ENCODE assay signal across 9 mouse cellular contexts in the genomic region with DNA sequence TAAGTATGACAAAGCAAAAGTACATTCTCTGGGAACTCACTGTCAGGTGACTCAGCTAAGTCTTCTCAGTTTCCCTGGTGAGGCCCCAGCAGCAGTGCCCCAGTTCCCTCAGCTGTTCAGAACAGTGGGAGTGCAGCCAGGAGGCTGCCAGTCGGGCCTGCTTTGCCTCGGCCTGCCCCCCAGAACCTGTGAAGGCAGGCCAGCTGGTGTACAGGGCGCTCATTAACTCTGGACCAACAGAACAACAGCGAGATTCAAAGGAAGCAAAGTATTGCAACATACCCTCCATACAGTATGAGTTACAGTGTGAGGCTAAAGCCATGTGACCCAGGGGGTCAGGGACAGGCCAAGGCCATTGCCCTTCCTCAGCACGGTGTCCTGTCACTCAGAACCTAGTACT. TPM values are rescaled to one million over a fixed set of nuclear protein-coding genes. Genes with fewer than 3 reads are reported as not detected.
DNase-seq lines count a peak whose midpoint lies in the region; ATAC-seq and TF ChIP-seq lines count a peak whose summit lies in the region.
"Had no signal": no experiment of that assay in that cellular context is flagged by ENCODE, and none has a peak within 500 bp of the region (broad histone marks: within the 10 kb centered on the region; RNA-seq: fewer than 3 reads in every experiment).

No protein-coding gene starts in this region.

- WGBS in kidney, embryonic 16.5 days: 83% methylated on average over 5 of the region's 5 CpGs
- 81% methylated on average over 5 of the region's 5 CpGs for WGBS in lung, embryonic 14.5 days

- H3K27me3 ChIP-seq in kidney, embryonic 16.5 days (ENCODE audit: insufficient read depth, low read length): no peaks in the 10 kb centered on the region
- no peaks in the 10 kb centered on the region for H3K27me3 ChIP-seq in lung, embryonic 14.5 days (ENCODE audit: insufficient read depth, low read length)
- H3K27me3 ChIP-seq: limb, embryonic 15.5 days had no signal

- peak; percentile 33 for DNase-seq in kidney, adult 11 months
- DNase-seq in adrenal gland, postnatal 14 days: peak; percentile 75
- peak; percentile 85 for DNase-seq in gastrocnemius, adult 2 months
- DNase-seq in kidney, postnatal 36 days: peak; percentile 35 to 36
- DNase-seq in lung, embryonic 14.5 days: no peak
- DNase-seq in telencephalon, adult 2 months (ENCODE audit: low read depth, low spot score): peak; percentile 39
- no peak for DNase-seq in thymus, postnatal 25 days

- TF ChIP-seq CTCF in gastrocnemius, adult 2 months (IDR thresholded peaks at IDR 0.05): no peak
- TF ChIP-seq CTCF in lung, embryonic 14.5 days (IDR thresholded peaks at IDR 0.05; ENCODE audit: low read depth): no peak

- no peaks in the 10 kb centered on the region for H3K9me3 ChIP-seq in kidney, embryonic 16.5 days (ENCODE audit: low read length)
- H3K9me3 ChIP-seq in lung, embryonic 14.5 days (ENCODE audit: low read depth, low read length): no peaks in the 10 kb centered on the region
- H3K9me3 ChIP-seq: limb, embryonic 15.5 days had no signal

- peaks cover 48% of the 10 kb centered on the region for H3K36me3 ChIP-seq in kidney, embryonic 16.5 days (ENCODE audit: insufficient read depth, low read length)
- H3K36me3 ChIP-seq in lung, embryonic 14.5 days (ENCODE audit: insufficient read depth): peaks cover 72% of the 10 kb centered on the region

- intact Hi-C loops in gastrocnemius, adult 2 months (cut with DNase I): no loop called here

- no peak overlapping the region for H3K9ac ChIP-seq in kidney, embryonic 16.5 days (replicated peaks; ENCODE audit: low read length)
- H3K9ac ChIP-seq in lung, embryonic 14.5 days: no peak overlapping the region
- H3K9ac ChIP-seq: limb, embryonic 15.5 days had no signal

- H3K4me3 ChIP-seq in kidney, embryonic 16.5 days (ENCODE audit: low read length): no peak overlapping the region
- H3K4me3 ChIP-seq in gastrocnemius, adult 2 months: no peak overlapping the region
- H3K4me3 ChIP-seq in lung, embryonic 14.5 days (ENCODE audit: low read depth, low read length): no peak overlapping the region
- H3K4me3 ChIP-seq: limb, embryonic 15.5 days had no signal

- H3K4me2 ChIP-seq in kidney, embryonic 16.5 days (replicated peaks; ENCODE audit: low read depth, low read length): no peak overlapping the region
- H3K4me2 ChIP-seq in lung, embryonic 14.5 days: no peak overlapping the region
- H3K4me2 ChIP-seq: limb, embryonic 15.5 days had no signal

- H3K4me1 ChIP-seq in kidney, embryonic 16.5 days (ENCODE audit: insufficient read depth, low read length): no peaks in the 10 kb centered on the region
- H3K4me1 ChIP-seq in lung, embryonic 14.5 days (ENCODE audit: insufficient read depth): no peaks in the 10 kb centered on the region
- H3K4me1 ChIP-seq: limb, embryonic 15.5 days had no signal

- ATAC-seq in kidney, embryonic 16.5 days (ENCODE audit: low FRiP score, low TSS enrichment): no peak; the same call in 1 of the 2 replicates
- ATAC-seq in lung, embryonic 14.5 days (ENCODE audit: insufficient read depth): peak; percentile 44; the same call in 1 of the 2 replicates

- no peak overlapping the region for H3K27ac ChIP-seq in kidney, embryonic 16.5 days (ENCODE audit: low read length)
- H3K27ac ChIP-seq in gastrocnemius, adult 2 months: peak overlapping the region; percentile 70
- H3K27ac ChIP-seq in lung, embryonic 14.5 days (ENCODE audit: low read depth): no peak overlapping the region
- H3K27ac ChIP-seq: limb, embryonic 15.5 days had no signal

RNA-seq across cellular contexts. Expression of a gene that starts 28.7 kb away (rescaled TPM):
- polyA plus RNA-seq in kidney, embryonic 16.5 days (2015; fragmentation: Nextera tagmentation; extraction: Ambion mirVana): 59.3 and 63.2 TPM in 2 replicates
- total RNA-seq in adrenal gland, postnatal 14 days (2021): 49.1 and 50.4 TPM in 2 replicates
- total RNA-seq in gastrocnemius, adult 2 months (2021): 10 to 100 TPM in 1 of 2 experiments, 1 to 10 TPM in 1; 8.2 to 10.4 TPM
- polyA plus RNA-seq in lung, embryonic 14.5 days (2014; fragmentation: Nextera tagmentation; extraction: Ambion mirVana): 54.9 and 63.7 TPM in 2 replicates

Comparison
In these comparisons a context has a peak if more than half of its experiments do, and no peak if none do; other contexts are left out.
1. DNase-seq: peak in kidney, adult 11 months (single experiment), adrenal gland, postnatal 14 days (single experiment), gastrocnemius, adult 2 months (single experiment), kidney, postnatal 36 days (2 of 2) and telencephalon, adult 2 months (single experiment); none in lung, embryonic 14.5 days (single experiment) and thymus, postnatal 25 days (single experiment).